Mouse (Mus musculus) left cerebral cortex, postnatal 14 days (tissue): ENCODE measurements at regions not wholly inside any gene's neighbourhood (a gene's known extent, or its start where the extent isn't known, plus 50 kb on each side); places are given as distances from the start of the nearest gene placed in this dataset.

ENCODE experiments used
- DNase-seq, 2 experiments: peaks; one replicate each; pipeline ENCODE4 v3.0.0; 2021 to 2022; ENCODE audit warnings: low spot score in 2 of 2, mixed read lengths in 1 of 2
- intact Hi-C: fragments of 180-260 bp; cut with DNase I; formaldehyde crosslinking; loops from one replicate; pipeline ENCODE4 v1.15.1; 2025

DNA sequence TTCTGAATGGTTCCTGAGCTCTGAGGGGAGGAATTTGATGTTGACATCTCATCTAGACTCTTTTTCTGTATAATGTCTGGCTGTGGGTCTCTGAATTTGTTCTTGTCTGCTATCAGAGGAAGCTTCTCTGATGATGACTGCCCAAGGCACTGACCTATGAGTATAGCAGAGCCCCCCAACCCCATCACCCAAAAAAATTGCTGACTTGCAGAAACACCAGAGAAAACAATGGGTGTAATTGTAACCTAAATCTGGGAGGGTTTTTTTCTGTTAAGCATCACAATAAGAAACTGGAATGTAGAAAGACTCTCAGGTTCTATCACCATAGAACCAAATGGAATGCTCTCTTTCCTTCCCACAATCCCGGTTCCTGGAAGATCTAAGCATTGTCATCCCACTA lies 50.2 kb upstream of the Phf3 start:
- intact Hi-C loops: loop anchor here (5.0 kb wide), 1 partner anchor 228 kb away; no protein-coding TSS in a partner anchor
- DNase-seq: no peak
